Mouse (Mus musculus): ENCODE results near the gene Ptafr.

GRCm38 (mm10) chr4:132524321-132524741 is 39.5 kb upstream of the Ptafr start:
- no peak for TF ChIP-seq CTCF (IDR thresholded peaks at IDR 0.05; ENCODE audit: low read depth)
- no peak for TF ChIP-seq EP300 (IDR thresholded peaks at IDR 0.05; ENCODE audit: low read depth)
